Mouse (Mus musculus): ENCODE measurements at regions not wholly inside any gene's neighbourhood (a gene's known extent, or its start where the extent isn't known, plus 50 kb on each side); places are given as distances from the start of the nearest gene placed in this dataset.

- no peak for DNase-seq (ENCODE audit: inconsistent age in 2 of 2, low spot score in 1 of 2)
These were observed 100.8 kb upstream of the Mgme1 start for GRCm38 (mm10) chr2:144169576-144170178.

DNA sequence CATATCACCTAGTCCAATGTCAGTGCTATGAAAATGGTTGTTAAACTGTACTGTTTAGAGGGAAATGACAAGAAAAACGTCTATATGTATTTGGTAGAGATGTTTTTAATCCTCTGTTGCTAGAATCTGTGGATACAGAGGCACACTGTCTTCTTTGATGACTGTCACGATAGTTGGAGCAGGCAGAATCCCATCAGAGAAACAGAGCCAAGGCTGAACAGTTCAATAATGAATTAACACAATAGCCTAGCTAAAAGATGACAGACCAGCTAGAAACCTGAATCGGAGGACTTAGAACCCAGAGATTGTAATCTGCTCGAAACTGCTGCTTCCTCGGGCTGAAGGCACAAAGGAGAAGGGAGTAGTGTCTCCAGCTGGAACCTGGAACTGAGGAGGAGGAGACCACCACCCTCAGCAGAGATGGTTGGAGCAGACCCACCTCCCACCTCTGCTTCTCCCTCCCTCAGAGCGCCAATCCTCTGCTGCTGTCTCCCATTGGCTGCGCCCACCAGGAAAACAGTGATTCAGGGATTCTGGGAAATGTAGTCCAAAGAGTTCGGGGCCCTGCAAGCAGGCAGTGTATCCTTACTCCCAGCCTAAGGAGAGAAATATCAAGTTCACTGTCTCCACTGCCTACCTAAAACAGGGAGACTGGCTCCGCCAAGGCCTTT is 98.2 kb upstream of the Mgme1 start:
- DNase-seq (ENCODE audit: inconsistent age in 2 of 2, low spot score in 1 of 2), result peak; percentile 75 to 88

- DNase-seq (ENCODE audit: inconsistent age in 2 of 2, low spot score in 1 of 2), result no peak
These were observed 96.9 kb upstream of the Mgme1 start for GRCm38 (mm10) chr2:144173358-144174106.

- no peak for DNase-seq (ENCODE audit: inconsistent age in 2 of 2, low spot score in 1 of 2)
These were observed 96.0 kb upstream of the Mgme1 start for GRCm38 (mm10) chr2:144174366-144175035.

DNA sequence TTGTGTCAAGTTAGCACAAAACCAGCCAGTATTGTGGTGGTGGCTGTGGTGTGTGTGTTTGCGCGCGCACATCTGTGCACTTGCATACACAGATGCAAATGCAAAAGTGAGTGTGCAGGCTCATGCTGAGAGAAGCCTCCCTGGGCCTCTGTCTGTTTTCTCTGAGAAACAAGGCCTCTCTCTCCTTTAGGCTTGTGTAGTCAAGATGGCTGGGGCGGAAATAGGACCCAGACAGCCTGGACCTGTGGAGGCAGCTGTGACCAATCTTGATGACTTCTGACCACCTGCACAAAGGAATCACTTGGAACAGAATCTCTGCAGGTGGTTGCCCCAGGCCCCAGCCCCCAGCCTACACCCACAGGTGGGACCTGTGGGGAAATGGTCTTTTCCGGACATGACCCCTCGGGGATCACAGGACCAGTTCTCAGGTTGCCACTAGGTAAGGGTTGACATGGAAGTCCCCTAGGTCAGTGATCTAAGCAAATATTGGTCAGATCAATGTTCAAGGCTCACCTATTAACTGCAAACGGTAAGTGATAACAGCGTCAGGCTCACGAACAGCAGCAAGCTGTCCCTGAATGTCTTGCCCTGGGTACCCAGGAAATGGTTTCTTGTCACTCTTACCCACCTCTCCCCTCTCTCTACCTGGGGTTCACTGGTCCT is 93.8 kb upstream of the Mgme1 start:
- no peak for DNase-seq (ENCODE audit: inconsistent age in 2 of 2, low spot score in 1 of 2)

GRCm38 (mm10) chr2:144177268-144177667 is 93.2 kb upstream of the Mgme1 start:
- DNase-seq (ENCODE audit: inconsistent age in 2 of 2, low spot score in 1 of 2), result peak; percentile 45 to 81

DNA sequence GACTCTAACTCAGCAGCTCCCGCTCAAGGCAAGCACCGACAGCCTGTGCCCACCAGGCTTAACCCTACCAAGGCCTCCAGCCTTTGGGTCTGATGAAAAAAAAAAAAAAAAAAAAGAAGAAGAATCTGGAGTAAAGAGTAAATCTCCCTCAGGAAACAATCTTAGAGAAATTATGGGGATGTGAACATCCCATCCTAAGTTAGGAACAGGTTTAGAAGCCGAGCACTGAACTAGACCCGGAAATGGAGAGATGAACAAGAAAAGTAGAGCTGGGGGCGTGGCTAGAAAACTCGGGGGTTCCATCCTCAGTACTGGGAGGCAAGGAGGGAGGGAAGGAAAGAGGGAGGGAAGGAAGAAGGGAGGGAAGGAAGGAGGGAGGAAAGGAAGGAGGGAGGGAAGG is 92.5 kb upstream of the Mgme1 start:
- DNase-seq (ENCODE audit: inconsistent age in 2 of 2, low spot score in 1 of 2), result no peak

GRCm38 (mm10) chr2:144182108-144182507 is 88.4 kb upstream of the Mgme1 start:
- no peak for DNase-seq (ENCODE audit: inconsistent age in 2 of 2, low spot score in 1 of 2)

- no peak for DNase-seq (ENCODE audit: inconsistent age in 2 of 2, low spot score in 1 of 2)
These were observed 87.9 kb upstream of the Mgme1 start for GRCm38 (mm10) chr2:144182542-144182941.

- peak; percentile 52 to 78 for DNase-seq (ENCODE audit: inconsistent age in 2 of 2, low spot score in 1 of 2)
These were observed 87.0 kb upstream of the Mgme1 start for GRCm38 (mm10) chr2:144183371-144183944.

DNA sequence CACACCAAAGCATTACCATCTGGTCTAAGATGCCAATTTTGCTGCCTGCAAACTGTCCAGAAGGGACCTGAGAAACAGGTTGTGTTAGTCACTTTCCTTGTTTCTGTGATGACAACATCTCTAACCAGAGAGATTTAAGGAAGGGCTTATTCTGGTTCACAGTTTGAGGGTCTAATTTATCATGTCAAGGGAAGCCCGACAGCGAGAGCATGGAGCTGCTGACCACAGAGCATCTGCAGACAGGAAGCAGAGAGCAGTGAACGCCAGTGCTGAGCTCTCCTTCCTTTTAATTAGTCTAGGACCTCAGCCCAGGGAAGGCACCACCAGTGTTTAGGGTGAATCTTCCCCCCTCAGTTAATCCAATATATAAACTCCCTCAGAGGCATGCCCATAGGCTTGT is 85.3 kb upstream of the Mgme1 start:
- no peak for DNase-seq (ENCODE audit: inconsistent age in 2 of 2, low spot score in 1 of 2)

- DNase-seq (ENCODE audit: inconsistent age in 2 of 2, low spot score in 1 of 2), result no peak
These were observed 84.0 kb upstream of the Mgme1 start for GRCm38 (mm10) chr2:144186426-144186825.

DNA sequence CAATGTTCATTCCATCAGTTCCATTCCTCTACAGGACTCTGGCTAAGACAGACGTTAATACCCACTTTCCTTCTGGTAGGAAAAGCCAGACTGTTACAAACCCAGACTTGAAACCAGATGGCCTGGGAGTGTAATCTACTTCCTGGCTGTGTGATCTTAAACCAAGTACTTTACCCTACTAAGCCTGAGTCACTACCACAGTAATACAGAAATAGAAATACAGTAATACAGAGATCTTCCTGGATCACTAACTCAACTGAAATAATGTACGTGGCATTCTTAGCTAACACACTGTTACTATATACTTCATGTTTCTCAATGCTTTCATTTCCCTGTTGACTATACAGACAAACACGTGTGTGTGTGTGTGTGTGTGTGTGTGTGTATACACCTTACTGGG is 82.4 kb upstream of the Mgme1 start:
- no peak for DNase-seq (ENCODE audit: inconsistent age in 2 of 2, low spot score in 1 of 2)

- DNase-seq (ENCODE audit: inconsistent age in 2 of 2, low spot score in 1 of 2), result no peak
These were observed 82.0 kb upstream of the Mgme1 start for GRCm38 (mm10) chr2:144188485-144188884.

- no peak for DNase-seq (ENCODE audit: inconsistent age in 2 of 2, low spot score in 1 of 2)
These were observed 80.7 kb upstream of the Mgme1 start for GRCm38 (mm10) chr2:144189756-144190155.

- peak in 1 of 2 experiments; percentile 35 for DNase-seq (ENCODE audit: inconsistent age in 2 of 2, low spot score in 1 of 2)
These were observed 79.4 kb upstream of the Mgme1 start for GRCm38 (mm10) chr2:144191018-144191417.

GRCm38 (mm10) chr2:144191707-144192106 is 78.8 kb upstream of the Mgme1 start:
- no peak for DNase-seq (ENCODE audit: inconsistent age in 2 of 2, low spot score in 1 of 2)

DNA sequence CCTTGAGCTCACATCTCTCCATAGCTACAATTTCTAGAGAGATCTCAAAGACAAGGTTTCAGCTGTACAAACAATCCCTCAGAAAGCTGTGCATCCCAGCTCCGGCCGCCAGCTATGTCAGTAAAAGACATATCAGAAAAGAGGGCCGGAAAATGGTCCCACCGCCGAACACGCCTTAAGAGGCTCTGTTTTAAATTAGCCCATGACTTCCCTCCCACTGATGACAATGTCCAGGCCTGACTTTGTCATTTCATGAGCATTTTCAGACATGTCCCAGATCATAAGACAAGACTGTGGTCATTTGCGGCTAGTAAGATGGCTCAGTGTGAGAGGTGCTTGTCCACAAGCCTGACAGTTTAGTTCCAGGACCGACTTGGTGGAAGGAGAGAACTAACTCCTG is 78.0 kb upstream of the Mgme1 start:
- DNase-seq (ENCODE audit: inconsistent age in 2 of 2, low spot score in 1 of 2), result no peak

- DNase-seq (ENCODE audit: inconsistent age in 2 of 2, low spot score in 1 of 2), result no peak
These were observed 74.6 kb upstream of the Mgme1 start for GRCm38 (mm10) chr2:144195851-144196250.

DNA sequence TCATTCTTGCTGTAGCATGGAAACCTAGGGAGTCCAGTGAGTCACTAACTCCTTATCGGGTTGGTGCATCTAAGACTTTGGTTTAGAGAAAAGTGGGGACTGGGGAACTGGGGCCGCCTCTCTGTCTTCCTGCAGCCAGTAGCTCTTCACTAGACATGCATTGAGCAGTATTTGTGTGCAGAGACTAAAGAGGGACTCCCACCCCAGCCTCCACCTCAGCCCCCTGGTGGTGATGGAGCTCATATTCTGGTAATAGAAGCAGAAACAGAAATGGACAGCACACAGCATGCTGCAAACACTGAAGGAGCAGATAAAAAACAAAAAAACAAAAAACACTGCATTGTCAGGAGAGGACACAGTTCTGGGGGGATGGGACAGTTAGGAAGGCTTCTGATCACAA is 73.3 kb upstream of the Mgme1 start:
- peak in 1 of 2 experiments; percentile 61 for DNase-seq (ENCODE audit: inconsistent age in 2 of 2, low spot score in 1 of 2)
